Mouse (Mus musculus) midbrain, postnatal 0 days (tissue): Measurements from ENCODE around the gene Myh3. TPM values are rescaled to one million over a fixed set of nuclear protein-coding genes. Genes with fewer than 3 reads are reported as not detected.

Experiments used
- ATAC-seq: fragments of 200-750 bp; cut with Nextera tagmentation; 2 replicates; pipeline ENCODE4 v1.8.0; 2017; ENCODE audit warnings: moderate number of reproducible peaks, mild to moderate bottlenecking, moderate TSS enrichment, moderate library complexity; ENCODE audit not compliant: low FRiP score
- DNase-seq: peaks from one replicate; pipeline ENCODE4 v3.0.0-alpha.2; 2015; ENCODE audit warnings: low spot score
- H3K27ac ChIP-seq: fragments of 300-500 bp; sonication (generic); 2 replicates; pipeline ENCODE4 v1.5.1; 2014; ENCODE audit warnings: low read depth, mild to moderate bottlenecking, low read length, mixed read lengths
- H3K27me3 ChIP-seq: fragments of 300-500 bp; sonication (generic); 2 replicates; pipeline ENCODE4 v1.6.1; 2014; ENCODE audit warnings: low read length, control low read depth, mixed read lengths; ENCODE audit not compliant: insufficient read depth
- H3K36me3 ChIP-seq: fragments of 300-500 bp; sonication (generic); 2 replicates; pipeline ENCODE4 v1.6.1; 2014; ENCODE audit warnings: low read length, control low read depth, mixed read lengths; ENCODE audit not compliant: insufficient read depth
- H3K4me1 ChIP-seq: fragments of 300-500 bp; sonication (generic); 2 replicates; pipeline ENCODE4 v1.6.1; 2014; ENCODE audit warnings: mild to moderate bottlenecking, control low read depth, antibody characterized with exemption, low read length, mixed read lengths; ENCODE audit not compliant: insufficient read depth
- H3K4me2 ChIP-seq: fragments of 300-500 bp; sonication (generic); 2 replicates; pipeline ENCODE4 v1.6.1; 2014; ENCODE audit warnings: low read depth, mild to moderate bottlenecking, low read length, mixed read lengths; ENCODE audit not compliant: poor library complexity, severe bottlenecking
- H3K4me3 ChIP-seq: fragments of 300-500 bp; sonication (generic); 2 replicates; pipeline ENCODE4 v1.5.1; 2014; ENCODE audit warnings: low read depth, mild to moderate bottlenecking, low read length, moderate library complexity
- H3K9ac ChIP-seq: fragments of 300-500 bp; sonication (generic); replicated peaks from 2 replicates; pipeline ENCODE4 v1.6.1; 2014; ENCODE audit warnings: mild to moderate bottlenecking, low read length, moderate library complexity, mixed read lengths; ENCODE audit not compliant: poor library complexity, severe bottlenecking
- H3K9me3 ChIP-seq: fragments of 300-500 bp; sonication (generic); 2 replicates; pipeline ENCODE4 v1.6.1; 2016; ENCODE audit warnings: low read length, control low read depth
- CTCF ChIP-seq: IDR thresholded peaks from 2 replicates; pipeline ENCODE4 v1.5.1; 2016; ENCODE audit warnings: antibody characterized with exemption, mild to moderate bottlenecking
- WGBS: fragments of 180-500 bp; shearing (Covaris S2); extraction: QIAGEN DNeasy Blood & Tissue Kit; methylation state at CpG from one replicate; pipeline ENCODE4 v1.1.7; 2014; 5-methylcytosine and 5-hydroxymethylcytosine counted together
- polyA plus RNA-seq: library from polyadenylated mRNA; unstranded; fragments of >200 nt; fragmentation: Nextera tagmentation; extraction: Ambion mirVana; gene quantifications from 2 replicates; pipeline ENCODE4 v1.2.1, GENCODE M21; 2015
- total RNA-seq: library from RNA; depleted of rRNA; stranded (reverse); fragments of >200 nt; gene quantifications from 2 replicates; pipeline ENCODE4 v1.2.3, GENCODE M21; 2014; rRNA removed

Myh3 gene
- total RNA-seq = 0.24 and 1.2 TPM in 2 replicates
- polyA plus RNA-seq = 0.13 and 0.25 TPM in 2 replicates

DNA sequence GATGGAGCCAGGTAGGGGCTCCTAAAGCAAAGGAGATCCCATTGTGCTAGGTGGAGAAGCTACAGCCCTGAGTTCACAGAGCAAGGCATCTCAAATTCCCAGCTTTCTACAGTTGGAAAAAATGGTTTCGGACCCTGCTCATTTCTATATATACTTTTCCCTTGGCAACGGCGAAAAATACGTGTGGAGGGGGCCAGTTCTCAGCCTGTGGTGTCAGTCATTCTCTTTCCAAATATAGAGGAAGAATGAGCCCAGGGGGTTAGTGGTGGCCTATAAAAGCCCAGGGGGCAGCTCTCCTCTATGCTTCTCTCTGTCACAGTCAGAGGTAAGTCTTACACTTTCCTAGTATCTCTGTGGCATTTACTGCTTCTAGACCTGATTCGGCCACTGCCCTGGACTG, at the start of gene Myh3:
Gene Myh3 (plus strand): TSS at position 301 of the 400 bp plus-strand sequence.
- no peak for DNase-seq
- WGBS = 89% methylated on average over 5 of the region's 5 CpGs

DNA sequence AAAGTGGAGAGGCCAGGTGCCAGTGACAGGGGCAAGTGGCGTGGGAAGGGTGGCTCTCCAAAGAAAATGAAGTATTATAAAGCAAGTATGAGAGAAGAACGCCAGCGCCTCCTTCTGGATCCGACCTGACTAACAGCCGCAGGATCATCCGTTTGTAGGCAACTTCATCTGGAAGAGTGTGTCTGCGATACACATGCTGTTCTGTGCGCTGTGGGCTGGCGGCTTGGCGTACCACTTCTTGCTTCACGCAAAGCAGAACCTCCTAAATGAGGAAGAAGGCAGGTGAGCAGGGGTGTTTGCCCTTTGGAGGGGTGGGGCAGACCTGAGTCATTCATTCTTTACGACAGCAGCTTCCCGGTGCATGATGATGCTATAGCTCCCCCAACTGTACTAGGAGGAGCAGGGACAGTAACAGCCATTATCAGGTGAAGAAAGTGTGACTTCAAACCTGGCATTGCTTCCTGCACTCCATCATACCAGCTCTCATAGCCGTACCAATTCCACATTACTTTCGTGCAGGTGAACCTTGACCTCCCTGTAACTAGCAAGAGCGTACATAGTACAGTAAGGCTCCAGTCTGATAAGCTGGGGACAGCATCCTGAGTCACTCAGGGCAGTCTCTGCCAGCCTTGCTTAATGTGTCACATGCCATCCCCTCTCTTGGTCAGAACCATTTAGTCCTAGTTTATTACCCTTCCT, 47.0 kb upstream of the Myh3 start:
- Histone ChIP-seq H3K9me3 (no peaks in the 10 kb centered on the region), H3K9ac (no peak overlapping the region), H3K4me3 (no peak overlapping the region), H3K4me1 (no peaks in the 10 kb centered on the region), H3K36me3 (no peaks in the 10 kb centered on the region), H3K4me2 (no peak overlapping the region), H3K27ac (no peak overlapping the region), H3K27me3 (no peaks in the 10 kb centered on the region)
- 63% methylated on average over 16 of the region's 16 CpGs for WGBS
- no peak for ATAC-seq
- no peak for TF ChIP-seq CTCF
- no peak for DNase-seq

More for the DNA sequence above, at the start of gene Myh3:
- H3K4me3 ChIP-seq = no peak within 1 kb of the TSS
- H3K4me1 ChIP-seq = no peaks in the 10 kb centered on the region
- no peaks in the 10 kb centered on the region for H3K36me3 ChIP-seq
- no peaks in the 10 kb centered on the region for H3K9me3 ChIP-seq
- no peaks in the 10 kb centered on the region for H3K27me3 ChIP-seq
- no peak within 1 kb of the TSS for H3K9ac ChIP-seq
- no peak within 1 kb of the TSS for H3K4me2 ChIP-seq
- TF ChIP-seq CTCF = no peak
- no peak for ATAC-seq
- no peak within 1 kb of the TSS for H3K27ac ChIP-seq

DNA sequence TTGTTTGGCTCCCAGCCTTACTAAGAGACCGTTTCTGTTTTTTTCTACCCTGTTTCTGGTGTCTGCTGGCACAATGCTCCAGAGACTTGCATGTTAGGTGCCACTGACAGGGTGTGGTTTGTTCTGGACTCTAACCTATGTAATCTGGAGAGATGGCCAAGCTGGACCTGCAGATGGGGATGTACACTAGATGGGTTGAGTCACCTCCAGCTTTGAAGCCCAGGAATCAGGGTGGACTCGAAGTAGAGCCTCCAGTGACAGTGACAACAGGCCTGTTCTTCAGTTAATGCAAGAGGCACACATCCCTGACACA, 46.5 kb upstream of the Myh3 start:
- Histone ChIP-seq H3K9ac (no peak overlapping the region), H3K36me3 (no peaks in the 10 kb centered on the region), H3K27ac (no peak overlapping the region), H3K4me1 (no peaks in the 10 kb centered on the region), H3K4me3 (no peak overlapping the region), H3K27me3 (no peaks in the 10 kb centered on the region), H3K4me2 (no peak overlapping the region), H3K9me3 (no peaks in the 10 kb centered on the region)
- 77% methylated on average over 2 of the region's 2 CpGs for WGBS
- no peak for ATAC-seq
- TF ChIP-seq CTCF = no peak
- no peak for DNase-seq

DNA sequence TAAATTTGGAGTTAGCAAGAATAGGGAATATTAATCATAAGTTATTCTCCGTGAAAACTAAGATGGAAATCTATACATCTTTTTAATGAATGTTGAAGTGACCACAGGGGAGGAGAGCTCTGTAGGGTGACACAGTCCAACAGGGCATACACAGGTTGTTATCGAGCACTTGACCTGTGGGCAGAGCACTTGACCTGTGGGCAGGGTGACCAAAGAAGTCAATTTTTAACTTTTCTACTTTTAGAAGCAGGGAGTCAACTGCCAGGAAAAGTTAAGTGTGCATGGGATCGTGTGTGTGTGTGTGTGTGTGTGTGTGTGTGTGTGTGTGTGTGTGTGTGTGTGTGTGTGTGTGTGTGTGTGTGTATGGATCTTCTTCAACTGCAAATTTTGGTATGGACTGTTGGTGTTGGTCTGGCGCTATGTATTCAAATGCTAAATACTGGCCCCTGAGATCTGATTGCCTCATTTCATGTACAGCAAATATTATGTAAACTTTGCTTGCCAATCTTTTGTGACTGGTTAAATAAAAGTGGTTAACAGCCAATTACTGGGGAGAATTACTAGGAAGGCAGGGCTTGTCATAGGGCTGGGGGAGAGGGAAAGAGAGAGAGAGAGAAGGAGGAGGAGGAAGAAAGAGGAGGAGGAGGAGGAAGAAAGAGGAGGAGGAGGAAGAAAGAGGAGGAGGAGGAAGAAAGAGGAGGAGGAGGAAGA, 43.2 kb upstream of the Myh3 start:
- no peaks in the 10 kb centered on the region for H3K27me3 ChIP-seq
- ATAC-seq = no peak
- H3K4me1 ChIP-seq = no peaks in the 10 kb centered on the region
- no peak overlapping the region for H3K9ac ChIP-seq
- H3K36me3 ChIP-seq = peaks cover 6% of the 10 kb centered on the region; the same call in 1 of the 2 replicates
- H3K27ac ChIP-seq = no peak overlapping the region
- no peak for TF ChIP-seq CTCF
- no peaks in the 10 kb centered on the region for H3K9me3 ChIP-seq
- WGBS = 83% methylated on average over 4 of the region's 4 CpGs
- no peak for DNase-seq
- H3K4me2 ChIP-seq = no peak overlapping the region
- H3K4me3 ChIP-seq = no peak overlapping the region

DNA sequence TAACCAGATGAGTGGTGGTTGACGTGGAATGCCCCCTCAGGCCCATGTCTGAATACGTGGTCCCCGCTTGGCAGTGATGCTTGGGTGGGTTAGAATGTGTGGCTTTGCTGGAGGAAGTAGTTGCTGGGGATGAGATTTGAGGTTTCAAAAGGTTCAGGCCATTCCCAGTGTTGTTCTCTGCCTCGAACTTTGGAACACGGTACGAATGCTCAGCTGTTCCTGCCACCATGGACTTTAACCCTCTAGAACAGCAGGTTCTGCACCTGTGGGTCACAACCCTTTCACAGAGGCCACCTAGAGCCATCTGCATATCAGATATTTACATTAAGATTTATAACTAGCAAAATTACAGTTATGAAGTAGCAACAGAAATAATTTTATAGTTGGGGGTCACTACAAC, 41.9 kb upstream of the Myh3 start:
- WGBS = 92% methylated on average over 6 of the region's 6 CpGs
- H3K4me1 ChIP-seq = no peaks in the 10 kb centered on the region
- no peak for ATAC-seq
- H3K4me2 ChIP-seq = no peak overlapping the region
- no peak overlapping the region for H3K27ac ChIP-seq
- peaks cover 17% of the 10 kb centered on the region for H3K36me3 ChIP-seq
- no peak overlapping the region for H3K9ac ChIP-seq
- no peak for TF ChIP-seq CTCF
- H3K27me3 ChIP-seq = no peaks in the 10 kb centered on the region
- H3K4me3 ChIP-seq = no peak overlapping the region
- no peaks in the 10 kb centered on the region for H3K9me3 ChIP-seq
- no peak for DNase-seq

DNA sequence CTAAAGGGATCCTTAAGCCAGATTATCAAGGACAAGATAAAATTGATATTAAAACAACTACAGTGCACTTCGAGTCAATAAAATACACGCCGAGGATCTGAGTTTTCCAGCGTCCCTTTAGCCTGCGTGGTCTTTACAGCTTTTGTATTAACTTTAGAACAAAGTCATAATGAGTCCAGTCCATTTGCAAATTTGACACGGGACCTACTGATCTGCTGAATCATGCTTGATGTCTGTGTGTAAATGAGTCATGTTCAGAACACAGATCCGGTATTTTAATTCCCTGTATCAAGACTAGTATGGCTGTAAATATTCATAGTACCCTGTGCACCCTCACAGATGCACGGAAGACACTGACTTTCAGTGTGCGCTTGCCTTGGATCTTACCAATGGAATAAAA, 41.2 kb upstream of the Myh3 start:
- Histone ChIP-seq H3K9ac (no peak overlapping the region), H3K4me2 (no peak overlapping the region), H3K4me3 (no peak overlapping the region), H3K27ac (no peak overlapping the region), H3K27me3 (no peaks in the 10 kb centered on the region), H3K4me1 (no peaks in the 10 kb centered on the region), H3K9me3 (no peaks in the 10 kb centered on the region), H3K36me3 (peaks cover 23% of the 10 kb centered on the region)
- no peak for ATAC-seq
- WGBS = 94% methylated on average over 9 of the region's 9 CpGs
- no peak for DNase-seq
- TF ChIP-seq CTCF = no peak
